Mouse (Mus musculus) embryonic facial prominence, embryonic 15.5 days (tissue): Measurements from ENCODE around the gene Lrrc46. TPM values are rescaled to one million over a fixed set of nuclear protein-coding genes. Genes with fewer than 3 reads are reported as not detected.

Experiments
- ATAC-seq: fragments of 200-750 bp; cut with Nextera tagmentation; 2 replicates; pipeline ENCODE4 v1.8.0; 2017; ENCODE audit warnings: low read depth, moderate TSS enrichment; ENCODE audit not compliant: insufficient number of reproducible peaks, low FRiP score, low TSS enrichment
- H3K27ac ChIP-seq: fragments of 300-500 bp; sonication (generic); replicated peaks from 2 replicates; pipeline ENCODE4 v1.5.1; 2015; ENCODE audit warnings: mild to moderate bottlenecking, inconsistent platforms
- H3K27me3 ChIP-seq: fragments of 300-500 bp; sonication (generic); 2 replicates; pipeline ENCODE4 v1.6.1; 2015; ENCODE audit warnings: inconsistent platforms
- H3K36me3 ChIP-seq: fragments of 300-500 bp; sonication (generic); 2 replicates; pipeline ENCODE4 v1.6.1; 2015; ENCODE audit warnings: mild to moderate bottlenecking, inconsistent platforms
- H3K4me1 ChIP-seq: fragments of 300-500 bp; sonication (generic); 2 replicates; pipeline ENCODE4 v1.6.1; 2015; ENCODE audit warnings: inconsistent platforms
- H3K4me2 ChIP-seq: fragments of 300-500 bp; sonication (generic); replicated peaks from 2 replicates; pipeline ENCODE4 v1.6.1; 2015; ENCODE audit warnings: mild to moderate bottlenecking, inconsistent platforms
- H3K4me3 ChIP-seq: fragments of 300-500 bp; sonication (generic); replicated peaks from 2 replicates; pipeline ENCODE4 v1.5.1; 2015; ENCODE audit warnings: mild to moderate bottlenecking, inconsistent platforms
- H3K9ac ChIP-seq: fragments of 300-500 bp; sonication (generic); 2 replicates; pipeline ENCODE4 v1.6.1; 2015; ENCODE audit warnings: inconsistent platforms
- H3K9me3 ChIP-seq: fragments of 300-500 bp; sonication (generic); replicated peaks from 2 replicates; pipeline ENCODE4 v1.6.1; 2016; ENCODE audit warnings: inconsistent platforms
- WGBS: fragments of 180-500 bp; shearing (Covaris S2); methylation state at CpG from one replicate; pipeline ENCODE4 v1.1.7; 2015; 5-methylcytosine and 5-hydroxymethylcytosine counted together
- polyA plus RNA-seq: library from polyadenylated mRNA; unstranded; fragments of >200 nt; fragmentation: Nextera tagmentation; extraction: Ambion mirVana; gene quantifications from 2 replicates; pipeline ENCODE4 v1.2.1, GENCODE M21; 2015

Lrrc46 gene
- polyA plus RNA-seq, 1 experiment from 2014 or later: 21.4 TPM

GRCm38 (mm10) chr11:97007093-97007794 is 34.0 kb downstream of the Lrrc46 start:
- no peaks in the 10 kb centered on the region for H3K9me3 ChIP-seq
- no peak for ATAC-seq

GRCm38 (mm10) chr11:97003170-97003569 is 38.0 kb downstream of the Lrrc46 start:
- H3K9me3 ChIP-seq: no peaks in the 10 kb centered on the region
- no peak overlapping the region for H3K9ac ChIP-seq
- H3K4me2 ChIP-seq: no peak overlapping the region
- WGBS: 31% methylated on average over 5 of the region's 5 CpGs
- no peak overlapping the region for H3K27ac ChIP-seq
- H3K4me1 ChIP-seq: 0 out of 2 replicates have a peak, but pooled peaks cover 5% of the 10 kb centered on the region
- no peak for ATAC-seq
- no peaks in the 10 kb centered on the region for H3K36me3 ChIP-seq
- no peak overlapping the region for H3K4me3 ChIP-seq
- peaks cover 40% of the 10 kb centered on the region for H3K27me3 ChIP-seq

More at GRCm38 (mm10) chr11:97007093-97007794, 34.0 kb downstream of the Lrrc46 start:
- no peaks in the 10 kb centered on the region for H3K36me3 ChIP-seq
- peaks cover 34% of the 10 kb centered on the region for H3K27me3 ChIP-seq
- no peak overlapping the region for H3K9ac ChIP-seq
- no peak overlapping the region for H3K27ac ChIP-seq
- H3K4me3 ChIP-seq: no peak overlapping the region
- 51% methylated on average over 9 of the region's 9 CpGs for WGBS
- H3K4me2 ChIP-seq: no peak overlapping the region
- H3K4me1 ChIP-seq: 0 out of 2 replicates have a peak, but pooled peaks cover 5% of the 10 kb centered on the region

- Histone ChIP-seq H3K4me2 (peak overlapping the region; percentile 59), H3K27ac (no peak overlapping the region), H3K27me3 (peaks cover 55% of the 10 kb centered on the region), H3K9me3 (no peaks in the 10 kb centered on the region), H3K4me3 (peak overlapping the region; percentile 28), H3K4me1 (peaks cover 16% of the 10 kb centered on the region), H3K9ac (peak overlapping the region; percentile 18; the same call in 1 of the 2 replicates), H3K36me3 (no peaks in the 10 kb centered on the region)
- ATAC-seq: peak; percentile 52; the same call in 1 of the 2 replicates
- WGBS: 6% methylated on average over 30 of the region's 30 CpGs
Observed at GRCm38 (mm10) chr11:96997380-96997956, 43.7 kb downstream of the Lrrc46 start.

- Histone ChIP-seq H3K27me3 (peaks cover 49% of the 10 kb centered on the region), H3K4me1 (peaks cover 16% of the 10 kb centered on the region), H3K9ac (peak overlapping the region; percentile 18; the same call in 1 of the 2 replicates), H3K9me3 (no peaks in the 10 kb centered on the region), H3K27ac (no peak overlapping the region), H3K4me3 (peak overlapping the region; percentile 28), H3K36me3 (no peaks in the 10 kb centered on the region), H3K4me2 (peak overlapping the region; percentile 59)
- no peak; the same call in 1 of the 2 replicates for ATAC-seq
- WGBS: 12% methylated on average over 17 of the region's 17 CpGs
Observed at GRCm38 (mm10) chr11:96996773-96997379, 44.3 kb downstream of the Lrrc46 start.

GRCm38 (mm10) chr11:96995836-96996772 is 45.1 kb downstream of the Lrrc46 start:
- Histone ChIP-seq H3K36me3 (no peaks in the 10 kb centered on the region), H3K27ac (no peak overlapping the region), H3K4me1 (peaks cover 16% of the 10 kb centered on the region), H3K4me3 (no peak overlapping the region), H3K4me2 (no peak overlapping the region), H3K9me3 (no peaks in the 10 kb centered on the region), H3K9ac (no peak overlapping the region), H3K27me3 (peaks cover 43% of the 10 kb centered on the region)
- no peak for ATAC-seq
- WGBS: 75% methylated on average over 15 of the region's 15 CpGs

GRCm38 (mm10) chr11:96995031-96995430 is 46.2 kb downstream of the Lrrc46 start:
- Histone ChIP-seq H3K4me3 (no peak overlapping the region), H3K9ac (no peak overlapping the region), H3K4me2 (no peak overlapping the region), H3K4me1 (peaks cover 16% of the 10 kb centered on the region), H3K27ac (no peak overlapping the region), H3K9me3 (no peaks in the 10 kb centered on the region), H3K36me3 (no peaks in the 10 kb centered on the region), H3K27me3 (peaks cover 41% of the 10 kb centered on the region)
- 22% methylated on average over 5 of the region's 5 CpGs for WGBS
- no peak for ATAC-seq

GRCm38 (mm10) chr11:96992722-96993311 is 48.4 kb downstream of the Lrrc46 start:
- no peaks in the 10 kb centered on the region for H3K9me3 ChIP-seq
- ATAC-seq: no peak
- H3K36me3 ChIP-seq: no peaks in the 10 kb centered on the region
- no peak overlapping the region for H3K4me3 ChIP-seq
- H3K9ac ChIP-seq: no peak overlapping the region
- 31% methylated on average over 8 of the region's 8 CpGs for whole genome bisulfite sequencing
- H3K27me3 ChIP-seq: peaks cover 26% of the 10 kb centered on the region
- no peak overlapping the region for H3K4me2 ChIP-seq
- H3K4me1 ChIP-seq: peaks cover 23% of the 10 kb centered on the region
- H3K27ac ChIP-seq: no peak overlapping the region

- no peak overlapping the region for H3K4me2 ChIP-seq
- H3K4me3 ChIP-seq: no peak overlapping the region
- no peaks in the 10 kb centered on the region for H3K9me3 ChIP-seq
- no peak for ATAC-seq
- no peaks in the 10 kb centered on the region for H3K36me3 ChIP-seq
- WGBS: 80% methylated on average over 5 of the region's 5 CpGs
- no peak overlapping the region for H3K27ac ChIP-seq
- H3K4me1 ChIP-seq: peaks cover 16% of the 10 kb centered on the region
- peaks cover 21% of the 10 kb centered on the region for H3K27me3 ChIP-seq
- H3K9ac ChIP-seq: no peak overlapping the region
Observed at GRCm38 (mm10) chr11:96991501-96991900, 49.7 kb downstream of the Lrrc46 start.

- Histone ChIP-seq H3K27me3 (peaks cover 22% of the 10 kb centered on the region), H3K9me3 (no peaks in the 10 kb centered on the region), H3K4me3 (peak overlapping the region; percentile 24), H3K9ac (no peak overlapping the region), H3K27ac (no peak overlapping the region), H3K4me1 (peaks cover 18% of the 10 kb centered on the region), H3K36me3 (no peaks in the 10 kb centered on the region), H3K4me2 (peak overlapping the region; percentile 44)
- WGBS: 6% methylated on average over 31 of the region's 31 CpGs
- ATAC-seq: no peak
Observed at GRCm38 (mm10) chr11:96987873-96988655, 53.1 kb downstream of the Lrrc46 start.

- no peak overlapping the region for H3K9ac ChIP-seq
- WGBS: 47% methylated on average over 3 of the region's 3 CpGs
- no peak for ATAC-seq
Observed at GRCm38 (mm10) chr11:96986463-96986862, 54.7 kb downstream of the Lrrc46 start.

More at GRCm38 (mm10) chr11:96986463-96986862, 54.7 kb downstream of the Lrrc46 start:
- no peak overlapping the region for H3K27ac ChIP-seq
- no peak overlapping the region for H3K4me3 ChIP-seq
- peaks cover 20% of the 10 kb centered on the region for H3K4me1 ChIP-seq
- no peaks in the 10 kb centered on the region for H3K9me3 ChIP-seq
- peaks cover 22% of the 10 kb centered on the region for H3K27me3 ChIP-seq
- H3K4me2 ChIP-seq: no peak overlapping the region
- no peaks in the 10 kb centered on the region for H3K36me3 ChIP-seq
